Mouse (Mus musculus): ENCODE results near the gene Casc3. TPM values are rescaled to one million over a fixed set of nuclear protein-coding genes. Genes with fewer than 3 reads are reported as not detected.

Casc3 gene
- polyA plus RNA-seq, 1 experiment from 2014 or later, result 23.1 TPM

DNA sequence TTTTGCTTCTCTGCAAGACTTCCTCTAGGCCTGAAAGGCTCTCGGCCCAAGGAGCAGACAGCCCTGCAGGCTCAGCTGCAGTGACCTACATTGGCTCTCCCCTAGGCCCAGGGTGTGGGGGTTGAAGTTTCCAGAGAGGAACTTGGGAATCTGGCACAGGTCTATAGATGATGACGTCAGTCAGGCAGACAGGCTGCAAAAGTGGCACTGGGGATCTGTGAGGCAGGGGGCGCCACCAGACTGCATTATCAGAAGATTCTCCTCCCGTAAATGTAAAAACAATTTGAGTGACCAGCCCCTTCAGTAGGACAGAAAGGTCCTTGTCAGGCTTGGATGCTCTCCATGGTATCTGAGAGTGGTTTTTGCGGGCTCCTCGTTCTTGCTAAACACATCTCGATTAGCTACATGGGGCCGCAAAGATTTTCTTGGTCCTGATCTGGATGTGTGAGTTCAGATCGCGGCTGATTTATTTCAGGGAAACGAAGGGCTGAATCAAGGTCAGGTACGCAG lies 18.9 kb upstream of the Casc3 start:
- Histone ChIP-seq H3K27ac (replicated peaks) (peak overlapping the region; percentile 98), H3K4me1 (peaks cover 80% of the 10 kb centered on the region), H3K4me2 (peak overlapping the region; percentile 67), H3K9me3 (no peaks in the 10 kb centered on the region), H3K4me3 (peak overlapping the region; percentile 27), H3K27me3 (replicated peaks) (no peaks in the 10 kb centered on the region), H3K9ac (peak overlapping the region; percentile 74), H3K36me3 (no peaks in the 10 kb centered on the region)
- no peak for ATAC-seq (ENCODE audit: extremely low read depth, insufficient number of reproducible peaks, low FRiP score, low TSS enrichment)
- 4% methylated on average over 12 of the region's 12 CpGs for WGBS

- H3K9me3 ChIP-seq, result no peaks in the 10 kb centered on the region
- ATAC-seq (ENCODE audit: extremely low read depth, insufficient number of reproducible peaks, low FRiP score, low TSS enrichment), result peak; percentile 40
- H3K9ac ChIP-seq, result peak overlapping the region; percentile 74
- H3K4me2 ChIP-seq, result peak overlapping the region; percentile 67
- no peaks in the 10 kb centered on the region for H3K27me3 ChIP-seq (replicated peaks)
- H3K4me3 ChIP-seq, result peak overlapping the region; percentile 27
- H3K4me1 ChIP-seq, result peaks cover 75% of the 10 kb centered on the region
- WGBS, result 2% methylated on average over 14 of the region's 15 CpGs
- H3K36me3 ChIP-seq, result no peaks in the 10 kb centered on the region
- H3K27ac ChIP-seq (replicated peaks), result peak overlapping the region; percentile 98
Measured at GRCm38 (mm10) chr11:98786359-98787214, 18.1 kb upstream of the Casc3 start.

- no peak for ATAC-seq (ENCODE audit: extremely low read depth, insufficient number of reproducible peaks, low FRiP score, low TSS enrichment)
- peaks cover 72% of the 10 kb centered on the region for H3K4me1 ChIP-seq
- peak overlapping the region; percentile 51 for H3K9ac ChIP-seq
- peak overlapping the region; percentile 27; the same call in 1 of the 2 replicates for H3K4me3 ChIP-seq
- peak overlapping the region; percentile 67 for H3K4me2 ChIP-seq
- WGBS, result 18% methylated on average over 7 of the region's 7 CpGs
- H3K27ac ChIP-seq (replicated peaks), result peak overlapping the region; percentile 98
- H3K9me3 ChIP-seq, result no peaks in the 10 kb centered on the region
- no peaks in the 10 kb centered on the region for H3K36me3 ChIP-seq
- H3K27me3 ChIP-seq (replicated peaks), result no peaks in the 10 kb centered on the region
Measured at GRCm38 (mm10) chr11:98787229-98787628, 17.5 kb upstream of the Casc3 start.

- no peak overlapping the region for H3K4me3 ChIP-seq
- H3K4me1 ChIP-seq, result peaks cover 72% of the 10 kb centered on the region
- 96% methylated on average over 1 of the region's 1 CpGs for WGBS
- no peaks in the 10 kb centered on the region for H3K9me3 ChIP-seq
- no peaks in the 10 kb centered on the region for H3K27me3 ChIP-seq (replicated peaks)
- H3K9ac ChIP-seq, result no peak overlapping the region; the same call in 1 of the 2 replicates
- H3K36me3 ChIP-seq, result no peaks in the 10 kb centered on the region
- no peak for ATAC-seq (ENCODE audit: extremely low read depth, insufficient number of reproducible peaks, low FRiP score, low TSS enrichment)
- H3K27ac ChIP-seq (replicated peaks), result peak overlapping the region; percentile 98
- H3K4me2 ChIP-seq, result peak overlapping the region; percentile 67; the same call in 1 of the 2 replicates
Measured at GRCm38 (mm10) chr11:98787691-98788090, 17.0 kb upstream of the Casc3 start.

DNA sequence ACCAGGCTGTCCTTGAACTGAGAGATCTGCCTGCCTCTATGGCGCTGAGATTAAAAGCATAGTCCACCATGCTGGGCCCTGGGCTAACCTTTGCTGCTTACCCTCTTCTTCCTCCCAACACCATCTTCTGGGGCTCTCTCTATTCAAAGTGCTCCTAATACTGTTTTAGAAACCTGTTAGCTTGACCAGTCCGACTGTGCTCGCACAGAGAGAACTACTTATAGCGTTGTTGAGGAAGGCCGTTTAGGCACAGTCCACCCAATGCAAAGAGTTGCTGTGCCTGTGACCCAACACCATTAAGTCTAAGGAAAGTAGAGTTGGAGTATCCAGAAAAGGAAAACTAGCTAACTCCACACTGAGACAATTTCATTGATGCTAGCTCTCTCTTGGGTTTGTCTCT lies 16.6 kb upstream of the Casc3 start:
- no peaks in the 10 kb centered on the region for H3K9me3 ChIP-seq
- WGBS, result 87% methylated on average over 5 of the region's 5 CpGs
- no peaks in the 10 kb centered on the region for H3K36me3 ChIP-seq
- H3K27me3 ChIP-seq (replicated peaks), result no peaks in the 10 kb centered on the region
- ATAC-seq (ENCODE audit: extremely low read depth, insufficient number of reproducible peaks, low FRiP score, low TSS enrichment), result no peak
- peak overlapping the region; percentile 85 for H3K27ac ChIP-seq (replicated peaks)
- no peak overlapping the region for H3K4me3 ChIP-seq
- H3K4me1 ChIP-seq, result peaks cover 72% of the 10 kb centered on the region
- peak overlapping the region; percentile 96 for H3K4me2 ChIP-seq
- H3K9ac ChIP-seq, result peak overlapping the region; percentile 86

DNA sequence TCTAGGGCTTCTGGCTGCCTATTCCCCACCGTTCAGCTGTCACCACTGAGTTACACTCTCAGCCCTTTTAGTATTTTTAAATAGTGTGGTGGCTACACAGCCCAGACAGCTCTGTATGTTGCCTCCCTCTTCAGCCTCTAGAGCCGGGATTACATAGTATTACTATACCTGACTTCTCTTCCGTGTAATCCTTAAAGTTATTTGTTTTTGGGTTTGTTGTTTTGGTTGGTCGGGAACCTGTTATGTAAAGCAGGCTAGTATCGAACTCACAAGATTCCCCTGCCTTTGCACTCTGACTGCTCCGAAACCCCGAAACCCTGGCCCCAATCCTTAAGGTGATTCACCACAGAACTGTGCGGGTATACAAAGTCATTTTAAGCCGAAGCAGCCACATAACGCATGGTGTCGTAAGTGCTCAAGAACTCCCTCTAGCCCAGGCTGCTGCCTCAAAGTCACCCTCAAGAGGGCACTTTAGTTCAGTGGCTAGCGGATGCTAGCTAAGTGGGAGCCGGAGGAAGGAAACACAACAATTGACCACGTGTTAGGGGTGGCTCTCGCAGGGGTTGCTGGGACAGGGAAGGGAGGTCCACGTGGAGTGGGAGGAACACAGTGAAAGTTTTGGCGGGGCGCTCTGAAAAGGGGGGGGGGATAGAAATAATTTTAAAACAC lies 16.0 kb upstream of the Casc3 start:
- H3K36me3 ChIP-seq, result no peaks in the 10 kb centered on the region
- H3K9me3 ChIP-seq, result no peaks in the 10 kb centered on the region
- peak overlapping the region; percentile 85 for H3K27ac ChIP-seq (replicated peaks)
- peak; percentile 74 for ATAC-seq (ENCODE audit: extremely low read depth, insufficient number of reproducible peaks, low FRiP score, low TSS enrichment)
- WGBS, result 13% methylated on average over 18 of the region's 18 CpGs
- H3K9ac ChIP-seq, result peak overlapping the region; percentile 86
- peaks cover 72% of the 10 kb centered on the region for H3K4me1 ChIP-seq
- peak overlapping the region; percentile 61 for H3K4me3 ChIP-seq
- H3K27me3 ChIP-seq (replicated peaks), result no peaks in the 10 kb centered on the region
- peak overlapping the region; percentile 96 for H3K4me2 ChIP-seq

GRCm38 (mm10) chr11:98789219-98789807 lies 15.4 kb upstream of the Casc3 start:
- Histone ChIP-seq H3K4me2 (peak overlapping the region; percentile 96), H3K9ac (peak overlapping the region; percentile 86), H3K27me3 (replicated peaks) (no peaks in the 10 kb centered on the region), H3K4me1 (peaks cover 70% of the 10 kb centered on the region), H3K4me3 (peak overlapping the region; percentile 61), H3K9me3 (no peaks in the 10 kb centered on the region), H3K27ac (replicated peaks) (peak overlapping the region; percentile 85), H3K36me3 (no peaks in the 10 kb centered on the region)
- no peak for ATAC-seq (ENCODE audit: extremely low read depth, insufficient number of reproducible peaks, low FRiP score, low TSS enrichment)
- under 1% methylated on average over 25 of the region's 25 CpGs for WGBS

- Histone ChIP-seq H3K9ac (peak overlapping the region; percentile 86), H3K27me3 (replicated peaks) (no peaks in the 10 kb centered on the region), H3K27ac (replicated peaks) (peak overlapping the region; percentile 85; the same call in 1 of the 2 replicates), H3K4me2 (peak overlapping the region; percentile 96), H3K9me3 (no peaks in the 10 kb centered on the region), H3K4me1 (peaks cover 65% of the 10 kb centered on the region), H3K36me3 (no peaks in the 10 kb centered on the region), H3K4me3 (peak overlapping the region; percentile 61)
- no peak for ATAC-seq (ENCODE audit: extremely low read depth, insufficient number of reproducible peaks, low FRiP score, low TSS enrichment)
- WGBS, result 32% methylated on average over 5 of the region's 5 CpGs
Measured at GRCm38 (mm10) chr11:98789824-98790223, 14.9 kb upstream of the Casc3 start.

DNA sequence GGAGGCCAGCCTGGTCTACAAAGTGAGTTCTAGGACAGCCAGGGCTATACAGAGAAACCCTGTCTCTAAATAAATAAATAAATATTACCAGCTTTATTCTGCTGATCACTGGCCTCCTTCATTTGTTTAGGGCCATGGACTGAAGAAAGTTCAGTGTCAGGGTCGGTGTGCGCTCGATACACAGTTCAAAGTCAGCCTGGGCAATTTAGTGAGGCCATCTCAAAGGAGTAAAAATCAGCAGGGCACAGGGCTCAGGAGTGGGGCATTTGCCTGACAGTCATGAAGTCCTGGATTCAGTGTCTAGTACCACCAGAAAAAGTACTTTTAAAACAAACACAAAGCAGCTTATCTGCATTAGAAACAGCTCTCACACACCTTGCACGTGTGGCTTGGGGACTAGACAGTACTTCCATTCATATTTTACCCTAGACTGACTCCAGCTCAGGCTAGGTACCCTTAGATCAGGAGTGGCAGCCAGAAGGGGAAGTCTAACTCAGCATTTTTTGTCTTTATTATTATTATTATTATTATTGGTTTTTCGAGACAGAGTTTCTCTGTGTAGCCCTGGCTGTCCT lies 14.0 kb upstream of the Casc3 start:
- no peak for ATAC-seq (ENCODE audit: extremely low read depth, insufficient number of reproducible peaks, low FRiP score, low TSS enrichment)
- Histone ChIP-seq H3K27me3 (replicated peaks) (no peaks in the 10 kb centered on the region), H3K9ac (no peak overlapping the region), H3K27ac (replicated peaks) (no peak overlapping the region), H3K4me3 (no peak overlapping the region), H3K9me3 (no peaks in the 10 kb centered on the region), H3K36me3 (no peaks in the 10 kb centered on the region), H3K4me2 (no peak overlapping the region), H3K4me1 (peaks cover 56% of the 10 kb centered on the region)
- 85% methylated on average over 5 of the region's 5 CpGs for WGBS

- WGBS, result 75% methylated on average over 1 of the region's 1 CpGs
- no peaks in the 10 kb centered on the region for H3K9me3 ChIP-seq
- H3K4me1 ChIP-seq, result peaks cover 49% of the 10 kb centered on the region
- no peaks in the 10 kb centered on the region for H3K27me3 ChIP-seq (replicated peaks)
- no peak overlapping the region for H3K4me2 ChIP-seq
- H3K27ac ChIP-seq (replicated peaks), result no peak overlapping the region
- no peak overlapping the region for H3K9ac ChIP-seq
- no peaks in the 10 kb centered on the region for H3K36me3 ChIP-seq
- ATAC-seq (ENCODE audit: extremely low read depth, insufficient number of reproducible peaks, low FRiP score, low TSS enrichment), result no peak
- no peak overlapping the region for H3K4me3 ChIP-seq
Measured at GRCm38 (mm10) chr11:98791448-98791847, 13.3 kb upstream of the Casc3 start.

DNA sequence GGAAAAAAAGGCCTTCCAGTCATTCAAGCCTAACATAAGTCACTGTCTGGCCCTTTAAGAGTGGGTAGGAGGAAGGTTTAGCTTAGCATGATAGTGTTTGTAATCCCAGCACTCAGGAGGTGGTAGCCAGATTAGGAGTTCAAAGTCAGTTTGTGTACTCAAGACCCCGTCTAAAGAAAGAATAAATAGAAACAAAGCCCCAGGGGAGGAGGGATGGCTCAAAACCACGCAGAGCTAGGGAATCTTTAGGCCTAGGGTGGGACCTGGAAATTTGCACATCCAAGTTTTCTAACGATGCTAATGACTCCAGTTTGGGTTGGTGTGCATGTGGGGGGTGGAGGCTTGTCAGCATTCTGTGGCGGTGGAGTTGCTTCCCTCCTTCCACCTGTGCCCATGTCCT lies 12.6 kb upstream of the Casc3 start:
- Histone ChIP-seq H3K9me3 (no peaks in the 10 kb centered on the region), H3K27ac (replicated peaks) (no peak overlapping the region), H3K36me3 (no peaks in the 10 kb centered on the region), H3K4me3 (no peak overlapping the region), H3K9ac (no peak overlapping the region), H3K4me2 (no peak overlapping the region), H3K27me3 (replicated peaks) (no peaks in the 10 kb centered on the region), H3K4me1 (peaks cover 46% of the 10 kb centered on the region)
- 11% methylated on average over 4 of the region's 4 CpGs for WGBS
- no peak for ATAC-seq (ENCODE audit: extremely low read depth, insufficient number of reproducible peaks, low FRiP score, low TSS enrichment)
